Mouse (Mus musculus): ENCODE results near the gene Emd. TPM values are rescaled to one million over a fixed set of nuclear protein-coding genes. Genes with fewer than 3 reads are reported as not detected.
A peak's percentile ranks its signal among the peaks of the same experiment; 100 is the strongest.
"Not testable (repeated sequence)": the region's sequence is repeated elsewhere in the genome, so short reads cannot be mapped to it uniquely, and the experiment has no call there.

Gene Emd
- polyA plus RNA-seq (2015; fragmentation: Nextera tagmentation; extraction: Ambion mirVana), result 12.8 and 13.5 TPM in 2 replicates

DNA sequence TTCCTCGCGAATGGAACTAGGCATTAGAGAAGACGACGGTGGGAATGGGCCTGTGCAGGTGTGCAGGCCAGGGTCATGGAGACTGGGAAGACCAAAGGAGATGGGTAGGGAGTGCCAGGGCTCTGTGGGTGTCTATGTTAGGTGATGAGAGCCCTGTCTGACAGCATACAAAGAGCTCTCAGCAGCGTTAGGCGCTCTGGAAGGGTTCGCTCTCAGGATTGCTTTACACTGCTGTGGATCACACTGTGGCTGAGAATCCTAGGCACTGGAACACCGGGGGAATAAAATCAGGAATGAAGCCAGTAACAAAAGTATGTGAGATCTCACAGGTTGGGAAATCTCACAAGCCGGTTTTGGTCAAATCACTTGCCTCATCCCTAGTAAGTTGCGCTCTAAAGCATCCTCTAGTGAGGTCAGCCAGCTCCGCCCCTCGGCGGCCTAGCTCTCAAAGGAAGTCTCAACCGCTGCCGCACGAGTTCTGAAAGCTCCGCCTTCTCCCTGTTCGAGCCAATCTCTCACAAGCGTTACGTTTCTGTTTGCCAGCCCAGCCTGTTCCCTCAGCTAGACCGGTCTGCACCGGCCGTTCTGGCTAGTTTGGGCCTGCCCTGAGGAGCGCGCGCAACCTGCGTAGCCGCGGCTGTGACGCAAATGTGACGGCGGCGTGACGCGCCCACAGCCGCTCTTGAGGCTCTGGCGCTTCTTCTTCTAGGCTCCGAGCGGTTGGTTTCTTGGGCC is at the start of gene Emd:
Gene Emd, plus strand, starts transcription at position 535 of the 735 bp plus-strand sequence.
- Histone ChIP-seq H3K4me2 (ENCODE audit: low read length) (peak within 1 kb of the TSS; percentile 55), H3K9me3 (replicated peaks; ENCODE audit: control insufficient read depth, low read length, poor library complexity, severe bottlenecking) (no peaks in the 10 kb centered on the region), H3K9ac (ENCODE audit: low read depth, low read length) (peak within 1 kb of the TSS; percentile 77), H3K4me1 (ENCODE audit: control insufficient read depth, insufficient read depth, low read length) (peaks cover 5% of the 10 kb centered on the region), H3K4me3 (ENCODE audit: low read depth, low read length) (peak within 1 kb of the TSS; percentile 56), H3K36me3 (ENCODE audit: control insufficient read depth, insufficient read depth, low read length) (0 out of 2 replicates have a peak, but pooled peaks cover 3% of the 10 kb centered on the region), H3K27ac (ENCODE audit: low read length) (peak within 1 kb of the TSS; percentile 84), H3K27me3 (ENCODE audit: control insufficient read depth, insufficient read depth, low read depth, low read length) (no peaks in the 10 kb centered on the region)
- peak; percentile 96 for ATAC-seq
- WGBS, result 22% methylated on average over 39 of the region's 39 CpGs

DNA sequence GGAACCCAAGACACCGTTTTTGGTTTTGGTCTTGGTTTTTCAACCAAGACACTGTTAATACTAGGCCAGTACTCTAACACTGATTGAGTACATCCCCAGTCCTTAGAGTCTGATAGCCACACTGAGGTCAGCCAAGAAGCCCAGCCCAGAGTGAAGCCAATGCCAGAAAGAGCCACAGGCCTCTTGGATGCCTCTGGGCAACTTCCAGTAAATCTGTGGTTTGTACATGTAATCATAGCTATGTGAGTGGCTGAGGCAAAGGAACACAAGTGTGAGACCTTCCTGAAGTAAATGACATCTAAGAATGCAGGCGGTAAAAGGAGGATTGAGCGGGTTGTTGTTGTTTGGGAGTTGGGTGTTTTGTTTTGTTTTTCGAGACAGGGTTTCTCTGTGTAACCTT is 36.0 kb upstream of the Emd start:
- Histone ChIP-seq H3K4me1 (ENCODE audit: control insufficient read depth, insufficient read depth, low read length) (no peaks in the 10 kb centered on the region), H3K9me3 (replicated peaks; ENCODE audit: control insufficient read depth, low read length, poor library complexity, severe bottlenecking) (no peaks in the 10 kb centered on the region), H3K9ac (ENCODE audit: low read depth, low read length) (no peak overlapping the region), H3K36me3 (ENCODE audit: control insufficient read depth, insufficient read depth, low read length) (no peaks in the 10 kb centered on the region), H3K27me3 (ENCODE audit: control insufficient read depth, insufficient read depth, low read depth, low read length) (no peaks in the 10 kb centered on the region), H3K4me3 (ENCODE audit: low read depth, low read length) (no peak overlapping the region), H3K27ac (ENCODE audit: low read length) (no peak overlapping the region), H3K4me2 (ENCODE audit: low read length) (no peak overlapping the region)
- 90% methylated on average over 4 of the region's 4 CpGs for WGBS
- ATAC-seq, result no peak

DNA sequence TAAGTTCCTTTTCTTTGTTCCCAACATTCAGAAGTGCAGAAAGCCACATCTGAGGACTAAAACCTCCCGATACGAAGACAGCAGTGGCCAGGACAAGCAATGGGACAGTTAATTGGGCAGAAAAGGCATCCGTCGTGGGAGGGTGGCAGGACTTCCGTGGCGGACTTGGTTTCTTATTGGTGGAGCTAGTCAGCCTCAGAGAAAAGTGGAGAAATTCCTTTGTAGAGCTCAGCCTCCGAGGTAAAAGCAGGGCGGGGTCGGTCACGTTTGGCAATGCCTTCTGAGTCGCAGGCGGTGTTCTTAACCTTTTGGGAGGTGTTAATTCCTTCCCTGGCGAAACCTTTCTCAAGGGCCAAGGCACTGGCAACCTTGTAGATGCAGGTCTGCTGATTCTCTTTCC is 35.0 kb upstream of the Emd start:
- H3K4me3 ChIP-seq (ENCODE audit: low read depth, low read length), result no peak overlapping the region
- H3K4me2 ChIP-seq (ENCODE audit: low read length), result no peak overlapping the region
- no peak for ATAC-seq
- 60% methylated on average over 13 of the region's 13 CpGs for WGBS
- no peaks in the 10 kb centered on the region for H3K9me3 ChIP-seq (replicated peaks; ENCODE audit: control insufficient read depth, low read length, poor library complexity, severe bottlenecking)
- no peak overlapping the region for H3K27ac ChIP-seq (ENCODE audit: low read length)
- no peaks in the 10 kb centered on the region for H3K27me3 ChIP-seq (ENCODE audit: control insufficient read depth, insufficient read depth, low read depth, low read length)
- no peaks in the 10 kb centered on the region for H3K4me1 ChIP-seq (ENCODE audit: control insufficient read depth, insufficient read depth, low read length)
- H3K9ac ChIP-seq (ENCODE audit: low read depth, low read length), result no peak overlapping the region
- H3K36me3 ChIP-seq (ENCODE audit: control insufficient read depth, insufficient read depth, low read length), result peaks cover 1% of the 10 kb centered on the region; the same call in 1 of the 2 replicates

DNA sequence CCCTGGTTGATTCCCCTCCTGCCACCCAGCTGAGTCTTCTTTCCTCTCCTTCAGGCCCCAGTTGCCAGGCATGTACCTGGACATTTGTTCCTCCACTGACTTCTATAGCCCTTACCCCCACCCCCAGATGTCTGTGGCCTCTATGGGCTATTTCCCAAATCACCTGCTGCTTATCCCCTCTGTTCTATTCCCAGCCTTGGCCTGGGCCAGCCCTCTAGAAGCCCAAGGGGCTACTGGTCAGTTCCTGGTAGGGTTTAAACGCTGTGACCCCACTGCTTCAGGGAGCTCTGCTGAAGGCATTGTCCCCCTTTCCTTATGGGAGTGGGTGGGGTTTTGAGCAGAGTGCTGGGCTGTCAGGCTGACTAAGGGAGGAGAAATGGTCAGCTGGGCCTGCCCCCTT is 34.4 kb upstream of the Emd start:
- H3K9ac ChIP-seq (ENCODE audit: low read depth, low read length); H3K27ac ChIP-seq (ENCODE audit: low read length); H3K4me2 ChIP-seq (ENCODE audit: low read length); H3K36me3 ChIP-seq (ENCODE audit: control insufficient read depth, insufficient read depth, low read length); H3K4me1 ChIP-seq (ENCODE audit: control insufficient read depth, insufficient read depth, low read length); H3K27me3 ChIP-seq (ENCODE audit: control insufficient read depth, insufficient read depth, low read depth, low read length); H3K4me3 ChIP-seq (ENCODE audit: low read depth, low read length); H3K9me3 ChIP-seq (replicated peaks; ENCODE audit: control insufficient read depth, low read length, poor library complexity, severe bottlenecking): not testable (repeated sequence)
- ATAC-seq, result 0 out of 2 replicates have a peak, but pooled peaks have one; percentile 25
- 42% methylated on average over 1 of the region's 1 CpGs for WGBS

DNA sequence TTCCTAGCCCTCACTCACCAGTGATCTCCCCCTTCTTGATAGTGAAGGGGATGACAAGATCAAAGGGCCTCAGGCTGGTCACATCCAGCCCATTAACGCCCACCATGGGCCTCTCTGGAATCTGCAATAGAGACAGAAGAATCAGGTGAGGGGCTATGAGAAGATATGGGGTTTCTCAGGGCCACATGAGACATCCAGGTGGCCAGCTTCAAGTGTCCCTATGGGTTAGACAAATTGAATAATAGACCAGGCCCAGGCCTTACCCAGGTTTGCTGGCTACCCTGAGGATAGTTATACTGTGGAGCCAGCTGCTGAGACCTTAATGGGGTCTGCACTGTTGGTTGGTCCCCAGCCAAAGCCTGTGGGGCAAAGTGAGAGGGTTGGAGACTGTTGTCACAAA is 24.4 kb upstream of the Emd start:
- H3K36me3 ChIP-seq (ENCODE audit: control insufficient read depth, insufficient read depth, low read length), result peaks cover 23% of the 10 kb centered on the region
- H3K9ac ChIP-seq (ENCODE audit: low read depth, low read length), result no peak overlapping the region
- H3K9me3 ChIP-seq (replicated peaks; ENCODE audit: control insufficient read depth, low read length, poor library complexity, severe bottlenecking), result no peaks in the 10 kb centered on the region
- no peak for ATAC-seq
- no peaks in the 10 kb centered on the region for H3K27me3 ChIP-seq (ENCODE audit: control insufficient read depth, insufficient read depth, low read depth, low read length)
- H3K4me2 ChIP-seq (ENCODE audit: low read length), result no peak overlapping the region
- no peak overlapping the region for H3K27ac ChIP-seq (ENCODE audit: low read length)
- WGBS, result 56% methylated on average over 1 of the region's 1 CpGs
- no peak overlapping the region for H3K4me3 ChIP-seq (ENCODE audit: low read depth, low read length)
- H3K4me1 ChIP-seq (ENCODE audit: control insufficient read depth, insufficient read depth, low read length), result no peaks in the 10 kb centered on the region

DNA sequence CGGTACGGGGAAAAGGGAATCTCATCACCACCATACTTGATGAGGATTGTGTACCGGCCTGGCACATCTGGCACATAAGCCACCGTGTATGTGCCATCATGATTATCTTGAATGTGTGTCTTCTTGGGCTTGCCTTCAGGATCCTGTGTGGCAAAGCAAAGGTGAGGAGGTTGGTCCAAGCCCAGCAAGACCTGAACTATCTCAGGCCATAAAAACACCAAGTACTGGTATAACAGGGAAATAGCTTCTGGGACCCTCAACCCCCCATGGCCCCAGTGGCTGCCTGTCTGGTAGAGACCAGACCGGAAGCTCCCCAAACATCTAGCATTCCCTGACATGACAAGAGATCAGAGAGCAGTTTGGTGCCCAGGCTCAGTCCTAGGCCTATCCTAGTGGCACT is 21.3 kb upstream of the Emd start:
- WGBS, result 95% methylated on average over 5 of the region's 5 CpGs
- H3K9ac ChIP-seq (ENCODE audit: low read depth, low read length), result no peak overlapping the region
- no peak overlapping the region for H3K27ac ChIP-seq (ENCODE audit: low read length)
- no peak overlapping the region for H3K4me3 ChIP-seq (ENCODE audit: low read depth, low read length)
- peaks cover 21% of the 10 kb centered on the region for H3K36me3 ChIP-seq (ENCODE audit: control insufficient read depth, insufficient read depth, low read length)
- H3K4me2 ChIP-seq (ENCODE audit: low read length), result no peak overlapping the region
- ATAC-seq, result no peak
- H3K4me1 ChIP-seq (ENCODE audit: control insufficient read depth, insufficient read depth, low read length), result no peaks in the 10 kb centered on the region
- H3K9me3 ChIP-seq (replicated peaks; ENCODE audit: control insufficient read depth, low read length, poor library complexity, severe bottlenecking), result no peaks in the 10 kb centered on the region
- H3K27me3 ChIP-seq (ENCODE audit: control insufficient read depth, insufficient read depth, low read depth, low read length), result no peaks in the 10 kb centered on the region

DNA sequence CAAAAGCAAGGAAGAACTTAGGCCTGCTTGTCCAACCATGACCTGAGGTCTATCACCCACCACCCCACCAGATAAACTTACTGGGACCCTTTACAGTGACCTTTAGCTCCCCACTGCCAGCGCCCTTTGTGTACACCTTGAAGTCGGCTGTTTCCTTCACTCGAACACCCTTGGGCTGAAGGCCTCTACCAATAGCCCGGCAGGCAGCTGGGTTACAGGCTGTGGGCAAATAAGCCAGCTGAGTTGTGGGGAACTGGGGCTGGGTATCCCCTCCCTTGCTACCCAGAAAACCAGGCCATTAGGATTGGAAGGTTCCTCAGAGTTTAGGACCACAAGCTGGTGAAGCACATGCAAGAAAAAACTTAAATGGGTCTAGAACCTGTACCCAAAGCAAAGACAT is 14.2 kb upstream of the Emd start:
- Histone ChIP-seq H3K27ac (ENCODE audit: low read length) (no peak overlapping the region), H3K9me3 (replicated peaks; ENCODE audit: control insufficient read depth, low read length, poor library complexity, severe bottlenecking) (no peaks in the 10 kb centered on the region), H3K4me1 (ENCODE audit: control insufficient read depth, insufficient read depth, low read length) (peaks cover 13% of the 10 kb centered on the region), H3K36me3 (ENCODE audit: control insufficient read depth, insufficient read depth, low read length) (peaks cover 26% of the 10 kb centered on the region), H3K4me2 (ENCODE audit: low read length) (no peak overlapping the region), H3K4me3 (ENCODE audit: low read depth, low read length) (no peak overlapping the region), H3K27me3 (ENCODE audit: control insufficient read depth, insufficient read depth, low read depth, low read length) (no peaks in the 10 kb centered on the region), H3K9ac (ENCODE audit: low read depth, low read length) (no peak overlapping the region)
- ATAC-seq, result no peak
- WGBS, result 99% methylated on average over 4 of the region's 4 CpGs

DNA sequence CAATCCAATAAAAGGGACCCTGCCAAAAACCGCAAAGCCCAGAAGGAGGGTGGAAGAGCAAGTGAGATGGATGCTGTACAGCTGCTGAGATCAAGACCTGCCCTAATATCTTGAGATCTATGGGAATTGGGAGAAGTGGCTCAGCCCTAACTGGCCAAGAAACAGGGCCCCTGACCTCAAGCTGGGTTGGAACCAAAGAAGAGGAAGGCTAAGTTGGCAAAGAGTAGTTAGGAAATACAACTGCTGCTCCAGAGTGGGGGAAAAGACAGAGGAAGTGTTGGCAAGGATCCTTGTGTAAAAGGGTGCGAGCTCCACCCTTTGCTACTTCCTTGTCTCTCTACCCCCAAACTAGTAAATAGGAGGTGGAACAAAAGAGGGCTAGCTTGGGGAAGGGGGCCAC is 11.1 kb upstream of the Emd start:
- Histone ChIP-seq H3K27ac (ENCODE audit: low read length) (no peak overlapping the region), H3K4me1 (ENCODE audit: control insufficient read depth, insufficient read depth, low read length) (peaks cover 13% of the 10 kb centered on the region), H3K9ac (ENCODE audit: low read depth, low read length) (no peak overlapping the region), H3K4me3 (ENCODE audit: low read depth, low read length) (peak overlapping the region; percentile 58), H3K4me2 (ENCODE audit: low read length) (peak overlapping the region; percentile 70), H3K27me3 (ENCODE audit: control insufficient read depth, insufficient read depth, low read depth, low read length) (no peaks in the 10 kb centered on the region), H3K36me3 (ENCODE audit: control insufficient read depth, insufficient read depth, low read length) (peaks cover 14% of the 10 kb centered on the region), H3K9me3 (replicated peaks; ENCODE audit: control insufficient read depth, low read length, poor library complexity, severe bottlenecking) (no peaks in the 10 kb centered on the region)
- 82% methylated on average over 2 of the region's 2 CpGs for WGBS
- no peak for ATAC-seq

DNA sequence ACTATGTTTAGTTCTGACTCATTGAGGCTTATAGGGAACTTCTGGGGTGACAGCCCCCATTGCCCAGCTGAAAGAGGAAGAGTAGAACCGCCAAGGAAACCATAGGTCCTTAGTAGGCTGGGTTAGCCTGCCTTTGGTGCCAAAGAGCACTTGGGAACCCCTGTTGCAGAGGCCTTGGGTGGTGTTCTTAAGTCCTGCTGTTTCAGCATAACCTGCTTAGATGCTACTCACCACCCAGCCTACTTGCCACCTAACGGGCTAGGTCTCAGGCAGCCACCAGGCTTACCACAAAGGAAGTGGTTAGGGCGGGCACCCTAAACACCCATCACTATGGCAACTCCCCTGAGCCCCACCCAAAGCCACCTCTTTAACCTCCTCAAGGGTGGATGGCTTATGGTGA is 10.7 kb upstream of the Emd start:
- ATAC-seq, result no peak
- Histone ChIP-seq H3K9me3 (replicated peaks; ENCODE audit: control insufficient read depth, low read length, poor library complexity, severe bottlenecking) (no peaks in the 10 kb centered on the region), H3K4me2 (ENCODE audit: low read length) (peak overlapping the region; percentile 70), H3K27ac (ENCODE audit: low read length) (0 out of 2 replicates have a peak overlapping the region, but pooled peaks have one; percentile 17), H3K4me3 (ENCODE audit: low read depth, low read length) (peak overlapping the region; percentile 58), H3K4me1 (ENCODE audit: control insufficient read depth, insufficient read depth, low read length) (peaks cover 13% of the 10 kb centered on the region), H3K9ac (ENCODE audit: low read depth, low read length) (peak overlapping the region; percentile 85), H3K36me3 (ENCODE audit: control insufficient read depth, insufficient read depth, low read length) (peaks cover 14% of the 10 kb centered on the region), H3K27me3 (ENCODE audit: control insufficient read depth, insufficient read depth, low read depth, low read length) (no peaks in the 10 kb centered on the region)
- 69% methylated on average over 3 of the region's 3 CpGs for WGBS
